Mouse (Mus musculus): ENCODE data around the gene Pttg1ip.

Pttg1ip gene

DNA sequence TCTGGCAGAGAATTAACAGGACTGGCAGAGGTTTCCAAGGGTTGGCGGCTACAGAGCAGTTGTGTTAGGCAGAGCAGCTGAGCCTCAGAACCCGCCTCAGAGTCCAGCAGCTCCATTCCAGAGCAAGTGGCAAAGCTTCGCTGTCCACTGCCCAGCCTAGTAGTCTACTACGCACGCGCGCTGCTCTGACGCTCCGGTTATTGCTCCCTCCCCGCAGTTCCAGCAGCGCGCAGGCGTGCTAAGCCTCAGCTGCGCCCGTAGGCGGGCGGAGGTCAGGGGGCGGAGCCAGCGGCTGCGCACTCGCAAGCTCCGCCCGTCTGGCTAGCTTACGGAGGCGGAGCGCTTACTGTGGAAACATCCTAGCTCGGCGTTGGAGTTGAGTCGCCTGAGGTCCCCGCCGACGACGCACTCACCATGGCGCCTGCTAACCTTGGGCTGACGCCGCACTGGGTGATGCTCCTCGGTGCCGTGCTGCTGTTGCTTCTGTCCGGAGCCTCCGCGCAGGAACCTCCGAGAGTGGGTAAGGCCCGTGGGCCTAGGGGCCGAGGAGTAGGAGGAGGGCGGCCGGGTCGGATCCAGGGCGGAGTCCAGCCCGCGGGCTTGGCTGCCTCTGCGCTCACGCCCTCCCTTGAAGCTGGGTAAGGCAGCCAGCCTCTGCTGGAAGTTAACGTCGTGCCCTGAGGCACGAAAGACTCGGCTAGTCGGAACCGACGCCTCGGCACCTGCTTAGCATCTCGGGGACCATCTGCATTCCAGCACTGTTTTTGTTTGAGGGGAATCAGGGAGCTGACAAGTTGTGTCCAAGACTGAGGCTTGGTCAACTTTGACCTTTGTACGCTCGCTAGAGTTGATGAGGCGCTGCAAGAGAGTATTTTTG is at the start of gene Pttg1ip:
Gene Pttg1ip (plus strand): TSS at position 313 of the 877 bp plus-strand sequence.
- peak; percentile 96 to 97 for DNase-seq (ENCODE audit: low spot score in 2 of 2)

DNA sequence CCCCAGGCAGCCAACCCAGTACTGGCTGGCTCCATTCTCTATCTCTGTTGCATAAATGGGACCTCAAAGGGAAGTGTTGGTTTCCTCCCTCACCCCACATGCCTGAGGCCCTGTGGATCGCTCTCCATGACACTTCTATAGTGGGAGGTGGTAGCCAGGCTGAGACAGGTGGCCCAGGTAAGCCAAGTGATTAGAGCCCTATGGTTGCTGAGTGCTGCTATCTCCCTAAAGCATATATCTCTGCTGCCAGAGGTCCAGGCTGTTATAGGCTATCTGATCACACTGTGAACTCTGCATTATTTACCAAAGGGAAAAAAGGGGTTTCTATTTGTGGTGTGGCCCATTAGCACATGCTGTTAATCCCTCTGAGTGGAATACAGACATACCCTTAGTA is 49.5 kb upstream of the Pttg1ip start:
- DNase-seq (ENCODE audit: low spot score in 2 of 2) = no peak

DNA sequence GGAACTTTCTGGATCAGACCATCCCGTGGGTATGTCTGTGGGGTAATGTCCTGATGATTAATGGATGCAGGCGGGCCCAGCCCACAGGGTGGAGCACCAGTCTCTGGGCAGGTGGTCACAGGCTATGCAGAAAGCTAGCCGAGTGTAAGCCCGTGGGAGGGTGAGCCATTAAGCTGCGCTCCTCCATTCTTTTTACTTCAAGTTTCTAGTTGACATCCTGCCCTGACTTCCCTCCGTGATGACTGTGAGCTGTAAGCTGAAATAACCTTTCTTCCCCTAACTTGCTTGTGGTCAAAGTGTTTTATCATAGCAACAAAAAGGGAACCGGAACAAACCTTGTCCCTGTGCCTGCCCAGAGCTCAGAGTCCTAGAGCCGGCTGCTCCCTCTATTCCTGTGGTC is 44.8 kb upstream of the Pttg1ip start:
- no peak for DNase-seq (ENCODE audit: low spot score in 2 of 2)

DNA sequence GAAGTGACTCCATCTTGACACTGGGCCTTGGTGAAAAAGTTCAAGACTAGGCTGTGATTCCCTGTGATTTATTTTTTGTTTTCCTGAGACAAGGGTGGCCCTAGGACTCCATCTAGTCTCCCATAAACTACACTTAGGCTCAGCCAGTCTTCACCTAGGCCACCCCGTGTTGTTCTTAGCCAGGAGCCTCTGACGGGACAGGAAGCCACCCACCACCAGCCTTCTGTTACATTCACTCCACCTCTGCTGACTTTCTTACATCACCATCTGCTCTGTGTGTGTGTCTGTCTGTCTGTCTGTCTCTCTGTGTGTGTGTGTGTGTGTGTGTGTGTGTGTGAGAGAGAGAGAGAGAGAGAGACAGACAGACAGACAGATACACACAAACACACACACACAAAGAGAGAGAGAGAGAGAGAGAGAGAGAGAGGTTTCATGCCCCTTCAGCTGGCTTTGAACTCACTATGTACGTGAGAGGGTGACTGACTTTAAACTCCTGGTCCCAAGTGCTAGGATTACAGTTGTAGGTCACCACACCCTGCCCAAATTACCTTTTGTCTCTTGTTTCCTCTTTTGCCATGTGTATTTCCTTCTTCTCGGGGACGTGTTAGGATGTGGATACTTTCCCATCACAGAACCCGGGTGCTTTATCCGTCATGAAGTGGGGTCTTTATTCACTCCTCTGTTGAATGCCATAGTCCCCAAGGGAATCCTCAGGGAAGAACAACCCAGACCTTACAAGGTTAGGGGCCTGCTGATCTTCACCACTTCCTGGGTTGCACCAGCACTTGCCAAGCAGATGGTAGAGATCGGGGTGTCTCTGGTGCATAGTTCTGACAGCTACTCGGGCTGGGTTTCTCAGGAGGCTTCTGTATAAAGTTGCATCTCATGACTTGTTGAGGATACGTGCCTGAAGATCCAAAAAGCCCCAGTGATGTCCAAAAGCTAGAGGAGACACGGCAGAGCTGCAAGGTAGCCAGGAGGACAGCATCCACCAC is 44.0 kb upstream of the Pttg1ip start:
- DNase-seq (ENCODE audit: low spot score in 2 of 2) = no peak

DNA sequence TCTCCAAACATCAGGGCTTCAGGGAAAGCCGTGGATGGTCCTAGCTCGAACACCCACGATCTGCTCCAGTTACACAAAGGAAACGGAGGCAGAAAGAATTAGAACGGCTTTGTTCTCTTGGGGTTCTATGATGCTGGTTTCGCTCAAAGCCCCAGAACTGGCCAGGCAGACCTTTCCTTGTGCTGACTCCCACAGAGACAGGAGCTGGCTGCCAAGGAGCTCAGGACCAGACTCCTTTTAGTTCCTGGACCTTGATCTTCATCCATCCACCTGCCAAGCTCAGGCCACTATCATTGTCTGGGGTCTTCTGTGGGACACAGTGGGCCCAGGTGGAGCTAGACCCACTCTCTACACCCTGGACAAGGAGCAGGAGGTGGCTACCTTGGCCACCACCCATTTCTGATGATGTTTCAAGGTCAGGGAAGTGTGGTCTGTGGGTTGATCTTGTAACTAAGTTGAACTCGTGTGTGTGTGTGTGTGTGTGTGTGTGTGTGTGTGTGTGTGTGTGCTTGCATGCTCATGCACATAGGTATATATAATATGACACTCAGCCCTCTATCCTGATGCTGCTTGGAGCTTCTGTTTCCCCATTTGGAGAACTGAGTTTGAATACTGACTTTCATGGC is 42.1 kb upstream of the Pttg1ip start:
- no peak for DNase-seq (ENCODE audit: low spot score in 2 of 2)

DNA sequence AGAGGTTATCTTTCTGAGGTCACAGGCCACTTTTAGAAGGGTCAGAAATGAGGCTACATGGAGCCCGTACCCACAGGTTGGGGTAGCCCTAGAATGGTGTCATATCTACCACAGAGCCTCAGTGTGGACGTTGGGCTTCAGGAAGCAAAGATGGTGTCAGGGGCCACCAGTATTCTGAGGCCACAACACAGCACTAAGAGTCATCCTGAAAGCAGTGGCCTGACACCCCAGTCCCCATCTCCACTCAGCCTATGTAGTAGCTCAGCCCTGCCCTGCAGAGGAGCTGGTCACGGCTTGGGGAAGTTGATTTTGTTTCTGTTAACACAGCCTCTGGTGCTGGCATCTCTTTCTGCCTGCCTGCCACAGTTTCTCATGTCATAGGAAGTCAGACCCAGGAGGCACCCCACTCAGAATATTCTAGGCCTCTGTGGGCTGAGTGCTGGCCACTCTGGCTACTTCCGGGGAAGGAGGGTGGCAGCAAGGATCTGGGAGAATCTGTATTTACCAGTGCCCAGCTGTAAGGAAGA is 40.9 kb upstream of the Pttg1ip start:
- peak in 1 of 2 experiments; percentile 29 for DNase-seq (ENCODE audit: low spot score in 2 of 2)

DNA sequence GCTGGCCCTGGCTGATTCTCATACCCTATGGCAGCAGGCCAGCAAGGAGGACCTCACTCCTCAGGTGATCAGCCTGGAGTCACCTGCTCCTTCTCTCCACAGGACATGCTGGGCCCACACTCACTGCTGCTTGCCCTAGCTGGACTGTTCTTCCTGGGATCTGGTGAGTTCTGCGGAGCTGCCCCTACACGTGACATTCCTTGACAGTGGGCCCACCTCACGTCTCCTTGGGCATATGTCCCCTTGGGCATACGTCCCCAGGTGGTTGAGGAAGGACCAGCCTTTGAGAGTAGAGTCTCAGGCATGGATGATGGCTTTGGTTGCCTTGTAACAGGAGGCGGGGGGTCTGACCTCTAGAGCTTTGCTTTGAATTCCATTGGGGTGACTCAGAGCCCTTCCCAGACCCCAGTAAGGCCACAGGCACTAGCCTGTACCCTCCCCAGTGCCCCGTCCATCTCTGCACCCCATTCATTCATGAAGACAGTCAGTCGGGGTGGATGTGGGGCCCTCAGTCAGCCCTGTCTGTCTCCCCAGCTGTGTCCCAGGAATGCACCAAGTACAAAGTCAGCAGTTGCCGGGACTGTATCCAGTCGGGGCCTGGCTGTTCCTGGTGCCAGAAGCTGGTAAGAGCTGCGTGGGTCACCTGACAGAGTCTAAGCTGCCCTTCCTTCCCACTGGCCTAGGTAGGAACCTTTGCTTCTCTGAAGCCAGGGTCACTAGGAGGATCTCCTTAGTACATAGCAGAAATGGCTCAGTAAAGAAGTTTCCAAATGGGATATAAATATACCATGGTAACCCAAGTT is 39.5 kb upstream of the Pttg1ip start:
- no peak for DNase-seq (ENCODE audit: low spot score in 2 of 2)

DNA sequence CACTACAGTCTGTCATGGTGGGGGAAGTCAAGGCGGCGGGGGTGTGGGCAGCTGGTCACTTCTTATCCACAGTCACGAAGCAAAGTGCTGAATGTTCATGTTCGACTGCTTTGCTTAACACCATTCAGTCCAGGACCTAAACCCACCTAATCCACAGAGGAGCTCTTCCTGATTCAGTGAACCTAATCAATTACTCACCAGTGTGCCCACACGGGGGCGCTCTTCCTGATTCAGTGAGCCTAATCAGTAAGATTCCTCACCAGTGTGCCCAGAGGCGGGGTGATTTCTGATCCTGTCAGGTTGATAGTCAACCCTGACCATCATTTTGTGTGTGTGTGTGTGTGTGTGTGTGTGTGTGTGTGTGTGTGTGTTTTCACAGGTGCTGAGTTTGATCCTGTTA is 38.3 kb upstream of the Pttg1ip start:
- DNase-seq (ENCODE audit: low spot score in 2 of 2) = no peak

DNA sequence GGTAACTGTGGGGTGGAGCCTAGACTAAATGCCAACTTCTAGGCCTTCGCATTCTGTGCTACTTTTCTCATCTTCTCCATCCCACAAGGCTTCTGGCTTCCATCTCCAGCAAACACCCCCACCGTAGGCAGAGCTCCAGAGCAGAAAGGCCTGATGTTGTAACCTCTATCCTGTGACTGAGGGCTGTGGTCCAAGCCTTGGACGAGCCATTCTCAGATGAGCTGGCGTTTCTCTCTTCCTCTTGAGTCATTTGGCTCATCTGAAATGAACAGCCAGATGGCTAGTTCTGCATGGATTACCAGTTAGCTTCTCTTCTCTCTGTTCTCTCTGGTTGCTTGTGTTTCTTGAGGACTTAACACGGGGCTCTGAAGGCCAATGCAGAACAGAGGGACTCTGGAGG is 36.6 kb upstream of the Pttg1ip start:
- DNase-seq (ENCODE audit: low spot score in 2 of 2) = peak; percentile 84 to 89

DNA sequence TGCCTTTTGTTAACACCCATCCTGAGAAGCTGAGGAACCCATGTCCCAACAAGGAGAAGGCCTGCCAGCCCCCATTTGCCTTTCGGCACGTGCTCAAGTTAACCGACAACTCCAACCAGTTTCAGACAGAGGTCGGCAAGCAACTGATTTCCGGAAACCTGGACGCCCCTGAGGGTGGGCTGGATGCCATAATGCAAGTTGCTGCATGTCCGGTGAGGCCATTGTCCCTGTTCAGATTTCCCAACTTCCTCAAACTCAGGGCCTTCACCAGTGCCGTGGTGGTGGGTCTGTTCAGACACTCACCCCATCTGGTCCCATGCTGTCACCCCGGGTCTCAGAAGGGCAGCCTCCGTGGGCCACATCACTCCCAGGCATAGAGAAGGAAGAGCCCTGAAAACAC is 32.9 kb upstream of the Pttg1ip start:
- DNase-seq (ENCODE audit: low spot score in 2 of 2) = no peak

DNA sequence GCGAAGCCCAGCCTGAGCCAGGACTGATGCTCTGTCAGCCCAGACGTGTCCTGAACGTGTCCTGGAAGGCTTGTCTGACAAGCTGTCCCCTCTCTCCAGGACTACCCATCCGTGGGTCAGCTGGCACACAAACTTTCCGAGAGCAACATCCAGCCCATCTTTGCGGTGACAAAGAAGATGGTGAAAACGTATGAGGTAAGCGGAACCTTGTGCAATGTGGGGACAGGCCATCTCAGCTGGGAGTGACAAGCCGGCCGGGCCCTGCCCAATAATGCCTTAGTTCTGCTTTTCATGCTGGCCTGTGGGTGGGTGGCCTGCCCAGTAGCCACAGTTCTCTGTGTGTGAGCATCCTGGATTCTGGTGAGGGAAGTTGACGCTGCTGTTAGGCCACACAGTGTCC is 30.6 kb upstream of the Pttg1ip start:
- DNase-seq (ENCODE audit: low spot score in 2 of 2) = peak; percentile 49 to 51

DNA sequence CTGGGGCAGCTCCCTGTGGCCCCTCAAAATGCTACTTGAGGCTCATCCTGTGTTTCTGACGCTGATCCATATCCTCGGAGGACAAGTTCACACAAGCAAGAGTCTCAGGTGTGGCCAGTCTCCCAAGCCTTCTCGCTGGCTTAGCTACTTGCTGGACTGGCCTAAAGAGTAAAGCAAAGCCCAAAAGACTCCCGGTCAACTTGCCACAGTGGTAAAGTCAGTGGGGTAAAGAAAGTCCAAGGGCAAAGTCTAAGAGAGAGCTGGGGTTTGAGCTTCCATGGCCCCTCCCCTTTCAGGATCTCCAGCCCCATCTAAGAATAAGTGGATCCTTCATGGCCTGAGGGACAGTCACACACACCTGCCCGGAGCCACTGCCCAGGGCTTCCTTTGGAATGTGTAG is 29.4 kb upstream of the Pttg1ip start:
- no peak for DNase-seq (ENCODE audit: low spot score in 2 of 2)

DNA sequence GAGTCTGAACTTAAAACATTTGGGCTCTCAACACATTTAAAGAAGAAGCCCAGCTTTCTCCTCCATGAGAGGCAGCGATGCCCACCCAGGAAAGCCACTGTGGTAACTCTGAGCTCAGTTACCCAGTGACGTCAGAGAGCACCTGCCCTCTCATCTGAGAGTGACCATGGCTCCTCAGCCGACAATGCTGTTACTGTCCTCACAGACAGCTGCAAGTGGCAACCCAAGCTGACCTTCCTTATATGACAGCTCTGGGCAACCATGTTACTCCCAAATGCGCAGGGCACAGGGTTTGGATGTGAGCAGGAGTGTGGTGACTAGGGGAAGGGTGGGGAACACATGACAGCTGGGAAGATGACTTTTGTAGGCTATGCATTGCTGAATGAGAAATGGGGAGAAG is 28.2 kb upstream of the Pttg1ip start:
- DNase-seq (ENCODE audit: low spot score in 2 of 2) = no peak

DNA sequence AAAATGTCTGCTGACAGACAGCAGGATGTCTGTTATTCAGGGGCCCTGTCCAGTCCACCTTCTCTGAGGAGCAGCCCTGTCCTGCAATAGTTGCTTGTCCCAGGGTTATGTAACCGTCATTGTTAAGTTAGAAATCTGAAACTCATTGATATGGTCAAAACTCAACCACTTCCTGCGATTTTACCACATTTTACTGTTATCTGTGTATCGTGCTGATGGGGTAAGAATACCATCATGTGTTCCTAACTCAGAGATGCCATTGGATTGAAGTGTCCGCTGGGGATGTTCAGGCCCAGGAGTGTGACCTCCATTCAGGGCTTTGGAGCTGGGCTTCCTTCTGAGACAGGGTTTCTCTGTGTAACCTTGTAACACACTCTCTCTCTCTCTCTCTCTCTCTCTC is 26.6 kb upstream of the Pttg1ip start:
- DNase-seq (ENCODE audit: low spot score in 2 of 2) = no peak

DNA sequence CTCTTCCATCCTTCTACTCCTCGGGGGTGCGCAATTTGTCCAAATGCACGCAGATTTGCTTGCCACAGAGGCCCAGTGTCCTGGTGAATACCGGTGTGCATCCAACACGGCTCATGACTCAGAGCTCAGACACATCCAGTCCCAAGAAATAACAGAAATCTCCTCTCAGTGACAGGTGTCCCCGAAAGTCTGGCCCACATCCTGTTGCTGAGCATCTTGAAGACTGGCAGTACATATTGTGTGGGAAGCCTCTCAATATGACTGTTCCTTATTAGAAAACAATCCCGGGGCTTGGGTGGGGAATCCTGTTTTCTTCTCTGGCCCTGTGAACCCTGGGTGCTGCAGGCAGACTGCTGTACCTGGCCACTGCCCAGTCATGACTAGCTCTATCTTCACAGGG is 24.9 kb upstream of the Pttg1ip start:
- DNase-seq (ENCODE audit: low spot score in 2 of 2) = no peak

DNA sequence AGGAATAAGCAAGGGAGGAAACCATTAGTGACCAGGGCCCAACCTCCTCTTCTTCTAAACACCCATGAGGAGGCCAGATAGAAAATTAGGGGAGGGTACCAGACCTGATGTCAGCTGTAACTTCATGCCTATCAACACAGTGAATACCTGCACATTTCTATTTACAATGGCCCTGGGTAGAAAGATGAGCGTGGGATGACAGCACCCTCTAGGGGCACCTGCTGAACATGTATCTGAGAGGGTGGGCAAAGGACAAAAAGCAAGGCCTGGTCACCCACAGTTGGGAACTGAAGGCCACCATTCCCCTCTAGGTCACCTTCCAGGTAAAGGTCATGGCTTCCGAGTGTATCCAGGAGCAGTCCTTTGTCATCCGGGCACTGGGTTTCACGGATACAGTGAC is 23.9 kb upstream of the Pttg1ip start:
- no peak for DNase-seq (ENCODE audit: low spot score in 2 of 2)

DNA sequence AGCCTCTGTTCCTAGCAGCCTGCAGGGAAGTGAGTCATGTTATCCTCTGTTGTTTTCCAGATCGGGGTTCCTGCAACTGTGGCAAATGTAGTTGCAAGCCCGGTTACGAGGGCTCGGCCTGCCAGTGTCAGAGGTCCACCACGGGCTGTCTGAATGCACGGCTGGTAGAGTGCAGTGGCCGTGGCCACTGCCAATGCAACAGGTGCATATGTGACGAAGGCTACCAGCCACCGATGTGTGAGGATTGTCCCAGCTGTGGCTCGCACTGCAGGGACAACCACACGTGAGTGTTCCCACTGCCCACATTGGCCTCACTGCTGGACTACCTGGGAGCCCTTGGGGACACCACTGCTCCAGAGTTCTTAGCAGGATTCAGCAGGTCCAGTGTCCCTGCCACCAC is 21.4 kb upstream of the Pttg1ip start:
- no peak for DNase-seq (ENCODE audit: low spot score in 2 of 2)

DNA sequence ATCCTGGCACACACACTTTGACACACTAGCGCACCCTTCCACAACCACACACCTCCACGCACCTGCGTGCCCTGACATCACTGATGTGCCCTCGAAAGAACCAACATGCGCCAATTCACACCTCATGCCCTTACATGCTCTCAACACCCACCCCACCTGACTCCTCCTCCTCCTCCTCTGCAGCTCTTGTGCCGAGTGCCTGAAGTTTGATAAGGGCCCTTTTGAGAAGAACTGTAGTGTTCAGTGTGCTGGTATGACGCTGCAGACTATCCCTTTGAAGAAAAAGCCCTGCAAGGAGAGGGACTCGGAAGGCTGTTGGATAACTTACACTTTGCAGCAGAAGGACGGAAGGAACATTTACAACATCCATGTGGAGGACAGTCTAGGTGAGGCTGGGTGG is 20.7 kb upstream of the Pttg1ip start:
- no peak for DNase-seq (ENCODE audit: low spot score in 2 of 2)

DNA sequence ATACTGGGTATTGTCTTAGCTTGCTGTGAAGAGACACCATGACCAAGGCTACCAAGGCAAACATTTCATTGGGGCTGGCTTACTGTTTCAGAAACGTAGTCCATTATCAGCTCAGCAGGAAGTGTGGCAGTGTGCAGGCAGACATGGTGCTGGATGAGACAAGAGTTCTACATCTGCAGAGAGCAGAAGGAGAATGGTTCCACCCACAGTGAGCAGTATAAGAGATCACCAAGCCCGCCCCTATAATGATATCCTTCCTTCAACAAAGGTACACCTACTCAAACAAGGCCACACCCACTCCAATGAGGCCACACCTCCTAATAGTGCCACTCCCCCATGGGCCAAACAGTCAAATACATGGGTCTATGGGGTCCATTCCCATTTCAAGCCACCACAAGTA is 20.0 kb upstream of the Pttg1ip start:
- no peak for DNase-seq (ENCODE audit: low spot score in 2 of 2)

DNA sequence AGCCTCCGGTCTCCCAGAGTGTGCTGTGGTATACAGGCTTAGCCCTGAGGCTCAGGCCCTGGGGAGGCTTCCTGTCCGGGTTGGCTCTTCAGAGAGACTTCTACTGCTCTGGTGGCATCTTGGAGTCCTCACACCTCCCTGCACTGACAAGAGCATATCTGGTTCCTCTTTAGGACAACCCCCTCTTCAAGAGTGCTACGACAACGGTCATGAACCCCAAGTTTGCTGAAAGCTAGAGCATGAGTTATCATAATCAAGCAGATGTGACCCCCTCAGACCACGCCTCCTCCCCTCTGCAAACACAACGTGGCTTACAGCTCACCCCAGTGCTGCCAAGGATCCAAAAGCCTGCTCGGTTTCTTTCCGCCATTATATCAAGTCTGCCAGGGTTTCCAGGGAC is 16.5 kb upstream of the Pttg1ip start:
- DNase-seq (ENCODE audit: low spot score in 2 of 2) = no peak

DNA sequence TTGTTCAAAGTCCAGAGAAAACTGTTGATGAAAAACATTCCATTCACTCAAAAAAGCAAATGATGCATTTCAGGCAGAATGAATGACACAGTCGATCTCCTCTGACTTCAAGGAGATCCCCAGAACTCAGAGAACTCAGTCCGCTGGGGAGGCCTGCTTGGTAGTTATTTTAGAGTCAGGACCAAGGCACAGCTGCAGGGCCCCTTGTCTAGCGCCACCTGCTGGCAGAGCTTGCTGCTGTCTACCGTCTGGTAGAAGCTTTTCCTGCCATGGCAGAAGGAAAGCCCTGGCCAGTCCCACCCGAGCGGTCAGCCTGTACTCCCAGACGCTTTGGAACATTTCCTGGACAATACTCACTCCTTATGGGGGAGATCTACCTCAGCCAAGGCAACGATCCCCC is 14.9 kb upstream of the Pttg1ip start:
- DNase-seq (ENCODE audit: low spot score in 2 of 2) = peak; percentile 62 to 78
